Mouse (Mus musculus) skeletal muscle tissue, adult 2 months (tissue): ENCODE data around the gene Tlcd1.

Experiments used
- DNase-seq: peaks from one replicate; pipeline ENCODE4 v3.0.0-alpha.2; 2012; ENCODE audit warnings: low read depth, low spot score

The Tlcd1 gene

GRCm38 (mm10) chr11:78161169-78161568 lies 15.3 kb upstream of the Tlcd1 start:
- DNase-seq: no peak

DNA sequence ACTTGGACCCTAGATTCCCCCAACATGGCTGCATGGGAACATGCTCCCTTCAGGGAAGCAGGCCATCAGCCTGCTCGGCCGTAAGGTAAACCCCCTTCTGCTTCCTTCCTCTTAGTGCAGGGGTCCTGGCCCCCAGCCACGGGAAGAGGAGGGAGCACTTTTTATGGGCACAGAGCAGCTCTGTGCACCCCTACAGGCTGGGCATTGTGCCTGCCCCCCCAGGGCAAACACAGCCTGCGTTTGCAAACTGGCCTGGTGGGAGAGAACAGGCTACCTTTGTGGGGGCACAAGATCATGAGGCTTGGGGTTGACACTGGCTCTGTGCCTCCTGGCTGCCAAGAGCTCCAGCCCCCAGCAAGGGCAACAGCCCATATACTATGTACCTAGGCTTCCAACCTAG lies 14.5 kb upstream of the Tlcd1 start:
- DNase-seq: no peak

DNA sequence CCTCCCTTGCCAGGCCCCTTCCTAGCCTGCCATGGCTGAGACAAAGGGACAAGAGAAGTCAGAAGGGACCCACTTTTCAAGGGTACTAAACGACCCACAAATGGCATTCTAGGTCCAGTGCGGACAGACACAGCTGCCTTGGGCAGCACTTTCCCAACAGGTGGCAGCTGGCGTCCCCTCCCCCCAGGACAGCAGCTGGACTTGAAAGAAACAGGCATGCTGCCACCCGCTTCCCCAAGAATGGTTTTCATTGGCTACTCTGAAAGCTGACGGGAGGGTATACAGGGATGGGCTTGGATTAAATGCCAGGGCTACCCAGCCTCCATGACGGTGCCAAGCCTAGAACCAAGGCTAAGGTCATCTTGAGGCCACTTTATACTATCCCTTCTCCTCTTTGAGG lies 14.0 kb upstream of the Tlcd1 start:
- peak; percentile 69 for DNase-seq

GRCm38 (mm10) chr11:78163045-78163444 lies 13.5 kb upstream of the Tlcd1 start:
- DNase-seq: no peak

- peak; percentile 46 for DNase-seq
Measured at GRCm38 (mm10) chr11:78163681-78164603, 12.6 kb upstream of the Tlcd1 start.

GRCm38 (mm10) chr11:78164604-78164923 lies 11.9 kb upstream of the Tlcd1 start:
- no peak for DNase-seq

- DNase-seq: peak; percentile 63
Measured at GRCm38 (mm10) chr11:78164924-78165760, 11.4 kb upstream of the Tlcd1 start, which contains the start of gene Traf4. Gene Traf4, minus strand, starts transcription at chr11:78165589.

GRCm38 (mm10) chr11:78165761-78166109 lies 10.8 kb upstream of the Tlcd1 start:
- DNase-seq: no peak

GRCm38 (mm10) chr11:78166161-78166560 lies 10.3 kb upstream of the Tlcd1 start:
- no peak for DNase-seq

DNA sequence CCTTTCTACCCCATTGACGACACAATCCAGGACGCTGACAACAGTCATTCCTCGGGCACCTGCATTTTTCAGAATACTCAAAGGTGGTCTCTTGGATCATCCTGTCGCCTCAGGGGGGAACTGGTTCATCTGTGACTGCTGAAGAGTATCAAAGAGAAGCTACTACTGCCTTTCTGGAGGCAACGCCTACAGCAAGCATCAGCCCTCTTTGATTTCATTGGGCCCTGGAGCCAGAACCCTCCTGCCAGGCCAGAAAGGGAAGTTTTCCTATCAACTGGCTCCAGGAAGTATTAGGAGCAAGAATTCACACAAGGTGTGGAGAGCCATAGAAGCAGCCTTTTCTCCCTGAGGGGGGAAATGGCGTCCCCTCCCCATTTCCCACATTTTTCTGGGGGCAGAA lies 9.9 kb upstream of the Tlcd1 start:
- no peak for DNase-seq

GRCm38 (mm10) chr11:78167257-78167959 lies 9.1 kb upstream of the Tlcd1 start:
- DNase-seq: no peak

- DNase-seq: no peak
Measured at GRCm38 (mm10) chr11:78168541-78169468, 7.7 kb upstream of the Tlcd1 start.

DNA sequence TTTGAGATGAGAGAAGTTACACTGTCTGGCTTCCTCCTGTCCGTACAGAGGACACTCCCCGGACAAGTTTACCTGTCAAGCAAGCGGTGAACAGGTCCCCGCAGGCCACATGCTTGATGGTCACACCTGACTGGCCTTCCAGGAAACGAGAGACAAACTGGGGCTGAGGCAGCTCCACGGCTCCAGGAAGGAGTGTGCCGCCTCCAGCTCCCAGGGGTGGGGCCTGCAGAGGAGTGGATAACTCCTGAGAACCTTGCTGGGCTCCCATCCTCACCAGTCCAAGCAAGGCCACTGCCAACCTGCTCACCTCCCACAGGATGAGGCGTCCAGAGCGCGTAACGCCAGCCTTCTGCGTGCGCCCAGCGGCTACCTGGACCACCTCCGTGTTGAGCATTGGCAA lies 6.2 kb upstream of the Tlcd1 start:
- DNase-seq: no peak

GRCm38 (mm10) chr11:78171328-78171727 lies 5.2 kb upstream of the Tlcd1 start:
- no peak for DNase-seq

DNA sequence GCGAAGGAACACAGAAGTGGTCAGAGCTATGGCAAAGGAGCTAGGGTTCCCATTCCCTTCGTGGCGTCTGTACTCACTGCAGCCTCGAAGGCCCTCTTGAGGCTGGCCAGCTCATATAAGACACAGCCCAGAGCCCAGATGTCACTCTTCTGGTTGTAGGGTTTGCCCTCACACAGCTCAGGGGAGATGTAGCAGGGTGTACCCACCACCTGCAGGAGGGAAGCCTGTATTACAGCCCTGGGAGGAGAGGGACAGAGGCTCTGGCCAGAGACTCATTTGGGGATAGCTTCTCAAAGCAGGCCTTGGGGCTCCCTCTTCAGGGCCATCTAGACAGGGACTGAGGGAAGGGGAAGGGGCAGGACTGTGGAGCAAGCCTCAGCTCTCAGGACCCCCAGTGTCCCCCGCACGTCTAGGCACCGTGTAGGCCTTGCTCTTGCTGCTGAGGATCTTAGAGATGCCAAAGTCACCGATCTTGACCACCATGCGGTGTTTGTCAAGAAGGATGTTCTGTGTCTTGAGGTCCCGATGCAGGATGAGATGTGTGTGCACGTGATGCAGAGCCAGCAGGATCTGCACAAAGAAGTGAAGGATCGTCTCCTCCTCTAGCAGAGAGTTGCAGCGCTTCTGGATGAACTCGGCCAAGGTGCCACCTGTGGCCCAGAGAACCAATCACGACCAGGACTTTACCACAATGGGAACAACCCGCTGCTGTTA lies 4.3 kb upstream of the Tlcd1 start:
- no peak for DNase-seq

GRCm38 (mm10) chr11:78172748-78173383 lies 3.6 kb upstream of the Tlcd1 start:
- no peak for DNase-seq

DNA sequence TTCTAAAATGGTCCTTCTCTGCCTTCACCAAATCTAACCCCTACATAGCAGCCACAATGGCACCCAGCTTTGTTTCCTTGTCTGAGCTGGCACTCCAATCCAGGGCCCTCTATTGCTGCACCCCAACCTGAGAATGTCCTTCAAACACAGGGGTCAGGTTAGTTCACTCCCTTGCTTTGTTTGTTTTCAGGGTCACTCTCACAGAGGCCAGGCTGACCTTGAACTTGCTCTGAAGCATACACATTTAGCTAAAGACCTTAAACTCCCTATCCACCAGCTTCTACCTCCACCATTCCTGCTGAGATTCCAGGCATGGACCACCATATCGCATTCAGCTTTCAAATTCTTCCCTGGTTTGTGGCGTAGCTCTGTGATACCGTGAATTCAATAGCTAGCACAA lies 2.0 kb upstream of the Tlcd1 start:
- no peak for DNase-seq

- no peak for DNase-seq
Measured at GRCm38 (mm10) chr11:78175771-78176401, 625 bp upstream of the Tlcd1 start.

DNA sequence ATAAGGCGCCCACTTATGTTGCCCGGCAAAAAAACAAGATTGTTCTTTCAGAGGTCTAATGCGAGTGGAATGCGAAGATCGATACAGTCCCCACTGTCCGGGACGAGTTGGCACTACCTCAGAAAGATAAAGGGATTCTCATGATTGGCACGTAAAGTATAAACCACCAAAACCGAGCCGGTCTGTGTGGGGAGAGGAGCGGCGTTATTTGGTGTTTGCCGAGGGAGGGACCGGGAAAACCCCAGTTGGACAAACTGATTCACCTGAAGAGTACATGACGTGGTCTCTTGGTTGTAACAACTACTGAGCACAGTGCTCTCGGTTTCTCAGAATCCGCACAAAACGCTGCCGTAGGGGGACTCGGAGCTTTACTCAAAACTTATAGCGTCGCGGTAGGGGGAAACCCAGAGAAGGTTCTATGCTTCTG lies 407 bp downstream of the Tlcd1 start:
- no peak for DNase-seq
